Mouse (Mus musculus): Measurements from ENCODE around the gene Iqcm.

- TF ChIP-seq CTCF (IDR thresholded peaks at IDR 0.05; ENCODE audit: extremely low read depth, insufficient read depth, insufficient read length, insufficient replicate concordance) (no peak), POLR2A (IDR thresholded peaks at IDR 0.05; ENCODE audit: low read depth, low read length) (no peak)
Observed at GRCm38 (mm10) chr8:75596281-75596680, 147.8 kb downstream of the Iqcm start.

Data from spleen, adult 2 months (tissue).